ENCODE assay signal across 8 mouse cellular contexts in the genomic region with DNA sequence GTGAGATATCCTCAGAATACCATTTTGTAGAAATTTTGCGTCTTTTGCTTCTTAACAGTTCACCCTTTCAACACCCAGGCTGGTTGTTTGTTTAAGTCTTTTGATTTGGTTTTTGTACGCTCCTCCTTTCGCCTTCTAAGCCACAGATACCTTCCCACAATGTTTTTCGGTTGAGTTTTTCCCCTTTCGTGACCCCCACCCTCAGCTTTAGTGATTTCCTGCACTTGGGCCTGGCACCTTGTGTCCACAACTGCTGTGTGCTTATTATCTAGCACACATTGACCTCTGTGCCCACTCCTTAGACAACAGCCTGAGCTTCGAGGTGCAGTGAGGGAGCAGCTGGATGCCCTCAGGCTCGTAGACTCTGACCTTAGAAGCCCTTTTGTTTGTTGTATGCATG. TPM values are rescaled to one million over a fixed set of nuclear protein-coding genes. Genes with fewer than 3 reads are reported as not detected.
A peak's percentile ranks its signal among the peaks of the same experiment; 100 is the strongest.
DNase-seq lines count a peak whose midpoint lies in the region; ATAC-seq and TF ChIP-seq lines count a peak whose summit lies in the region.

No protein-coding gene starts in this region.

- H3K9me3 ChIP-seq in kidney, embryonic 14.5 days (ENCODE audit: control insufficient read depth, low read length) = no peaks in the 10 kb centered on the region
- 0 out of 2 replicates have a peak, but pooled peaks cover 3% of the 10 kb centered on the region for H3K9me3 ChIP-seq in hindbrain, embryonic 14.5 days (ENCODE audit: control insufficient read depth, low read length)
- H3K9me3 ChIP-seq in midbrain, embryonic 15.5 days = no peaks in the 10 kb centered on the region

- peak overlapping the region; percentile 88; the same call in 1 of the 2 replicates for H3K9ac ChIP-seq in kidney, embryonic 14.5 days (ENCODE audit: low read depth, low read length)
- peak overlapping the region; percentile 89 for H3K9ac ChIP-seq in hindbrain, embryonic 14.5 days
- peak overlapping the region; percentile 82 for H3K9ac ChIP-seq in midbrain, embryonic 15.5 days

- peak overlapping the region; percentile 58 for H3K4me2 ChIP-seq in kidney, embryonic 14.5 days (replicated peaks; ENCODE audit: low read depth, low read length)
- peak overlapping the region; percentile 58 for H3K4me2 ChIP-seq in hindbrain, embryonic 14.5 days (replicated peaks)
- H3K4me2 ChIP-seq in midbrain, embryonic 15.5 days = peak overlapping the region; percentile 71

- WGBS in kidney, embryonic 14.5 days = 62% methylated on average over 7 of the region's 7 CpGs
- WGBS in hindbrain, embryonic 14.5 days = 67% methylated on average over 7 of the region's 7 CpGs
- WGBS in midbrain, embryonic 15.5 days = 66% methylated on average over 7 of the region's 7 CpGs
- 52% methylated on average over 7 of the region's 7 CpGs for WGBS in kidney, adult 2 months

- ATAC-seq in kidney, embryonic 14.5 days (ENCODE audit: low FRiP score, low TSS enrichment) = no peak
- ATAC-seq in hindbrain, embryonic 14.5 days (ENCODE audit: low FRiP score) = no peak
- no peak for ATAC-seq in midbrain, embryonic 15.5 days (replicated peaks)

- H3K27ac ChIP-seq in kidney, embryonic 14.5 days (ENCODE audit: low read depth, low read length) = no peak overlapping the region
- H3K27ac ChIP-seq in hindbrain, embryonic 14.5 days = no peak overlapping the region
- 0 out of 2 replicates have a peak overlapping the region, but pooled peaks have one; percentile 96 for H3K27ac ChIP-seq in midbrain, embryonic 15.5 days
- no peak overlapping the region for H3K27ac ChIP-seq in kidney, adult 2 months (ENCODE audit: insufficient read depth, low read depth, low read length)

- H3K4me1 ChIP-seq in kidney, embryonic 14.5 days (ENCODE audit: control insufficient read depth, insufficient read depth, low read length) = peaks cover 3% of the 10 kb centered on the region; the same call in 1 of the 2 replicates
- H3K4me1 ChIP-seq in hindbrain, embryonic 14.5 days (replicated peaks; ENCODE audit: control insufficient read depth, insufficient read depth, low read length) = peaks cover 14% of the 10 kb centered on the region
- peaks cover 26% of the 10 kb centered on the region for H3K4me1 ChIP-seq in midbrain, embryonic 15.5 days
- H3K4me1 ChIP-seq in kidney, adult 2 months (ENCODE audit: control insufficient read depth, insufficient read depth, low read length) = peaks cover 4% of the 10 kb centered on the region

- H3K36me3 ChIP-seq in kidney, embryonic 14.5 days (ENCODE audit: control insufficient read depth, insufficient read depth, low read length) = no peaks in the 10 kb centered on the region
- peaks cover 8% of the 10 kb centered on the region for H3K36me3 ChIP-seq in hindbrain, embryonic 14.5 days (replicated peaks; ENCODE audit: control insufficient read depth, insufficient read depth)
- no peaks in the 10 kb centered on the region for H3K36me3 ChIP-seq in midbrain, embryonic 15.5 days (replicated peaks)
- no peaks in the 10 kb centered on the region for H3K36me3 ChIP-seq in kidney, adult 2 months (ENCODE audit: control insufficient read depth, insufficient read depth, low read length)

- TF ChIP-seq CTCF in kidney, adult 2 months (conservative IDR thresholded peaks at IDR 0.05; ENCODE audit: insufficient read depth, insufficient read length, low read depth, low read length) = no peak

- no peaks in the 10 kb centered on the region for H3K27me3 ChIP-seq in kidney, embryonic 14.5 days (ENCODE audit: control insufficient read depth, insufficient read depth, low read length)
- H3K27me3 ChIP-seq in hindbrain, embryonic 14.5 days (ENCODE audit: control insufficient read depth, insufficient read depth, low read length) = no peaks in the 10 kb centered on the region
- H3K27me3 ChIP-seq in midbrain, embryonic 15.5 days (replicated peaks) = no peaks in the 10 kb centered on the region
- no peaks in the 10 kb centered on the region for H3K27me3 ChIP-seq in kidney, adult 2 months (replicated peaks; ENCODE audit: control insufficient read depth, insufficient read depth, low read length)

- DNase-seq in kidney, postnatal 4 days = no peak
- DNase-seq in T-cell, adult 2 months (ENCODE audit: low spot score) = peak; percentile 48
- DNase-seq in hindbrain, embryonic 14.5 days (ENCODE audit: low spot score) = no peak
- DNase-seq in layer of hippocampus, postnatal 10 days (ENCODE audit: low spot score in 2 of 2) = no peak
- no peak for DNase-seq in MN1 (ENCODE audit: low spot score)
- no peak for DNase-seq in kidney, adult 2 months

- TF ChIP-seq POLR2A in kidney, adult 2 months (IDR thresholded peaks at IDR 0.05; ENCODE audit: low read depth, low read length) = no peak

- peak overlapping the region; percentile 71 for H3K4me3 ChIP-seq in kidney, embryonic 14.5 days (ENCODE audit: low read length)
- H3K4me3 ChIP-seq in hindbrain, embryonic 14.5 days (replicated peaks; ENCODE audit: low read length) = peak overlapping the region; percentile 69
- peak overlapping the region; percentile 75 for H3K4me3 ChIP-seq in midbrain, embryonic 15.5 days
- H3K4me3 ChIP-seq in kidney, adult 2 months (ENCODE audit: insufficient read depth, low read depth, low read length) = no peak overlapping the region

RNA-seq across cellular contexts. Expression of gene Zfp386, which starts 1.2 kb away (rescaled TPM):
- 54.0 and 62.0 TPM in 2 replicates for polyA plus RNA-seq in kidney, embryonic 14.5 days (2014; fragmentation: Nextera tagmentation; extraction: Ambion mirVana)
- 48.5 and 53.7 TPM in 2 replicates for polyA plus RNA-seq in hindbrain, embryonic 14.5 days (2014; fragmentation: Nextera tagmentation; extraction: Ambion mirVana)
- 54.6 and 58.3 TPM in 2 replicates for polyA plus RNA-seq in midbrain, embryonic 15.5 days (2015; fragmentation: Nextera tagmentation; extraction: Ambion mirVana)
- total RNA-seq in layer of hippocampus, postnatal 10 days (2021) = 10 to 100 TPM; 44.5 to 45.4 TPM
- polyA plus RNA-seq in kidney, adult 2 months (2012; rRNA removed) = 5.0 and 6.6 TPM in 2 replicates

RNA-seq across cellular contexts. Expression of gene Vipr2, which starts 28.8 kb away (rescaled TPM):
- polyA plus RNA-seq in kidney, embryonic 14.5 days (2014; fragmentation: Nextera tagmentation; extraction: Ambion mirVana) = 1.4 TPM in 2 replicates
- polyA plus RNA-seq in hindbrain, embryonic 14.5 days (2014; fragmentation: Nextera tagmentation; extraction: Ambion mirVana) = 0.62 and 1.1 TPM in 2 replicates
- 0.45 and 0.86 TPM in 2 replicates for polyA plus RNA-seq in midbrain, embryonic 15.5 days (2015; fragmentation: Nextera tagmentation; extraction: Ambion mirVana)
- total RNA-seq in layer of hippocampus, postnatal 10 days (2021) = 1 to 10 TPM; 1.4 to 1.9 TPM
- polyA plus RNA-seq in kidney, adult 2 months (2012; rRNA removed) = 0.43 and 0.52 TPM in 2 replicates
